Mouse (Mus musculus): ENCODE data around the gene Gm17727.
"Not testable (repeated sequence)": the region's sequence is repeated elsewhere in the genome, so short reads cannot be mapped to it uniquely, and the experiment has no call there.

The Gm17727 gene

DNA sequence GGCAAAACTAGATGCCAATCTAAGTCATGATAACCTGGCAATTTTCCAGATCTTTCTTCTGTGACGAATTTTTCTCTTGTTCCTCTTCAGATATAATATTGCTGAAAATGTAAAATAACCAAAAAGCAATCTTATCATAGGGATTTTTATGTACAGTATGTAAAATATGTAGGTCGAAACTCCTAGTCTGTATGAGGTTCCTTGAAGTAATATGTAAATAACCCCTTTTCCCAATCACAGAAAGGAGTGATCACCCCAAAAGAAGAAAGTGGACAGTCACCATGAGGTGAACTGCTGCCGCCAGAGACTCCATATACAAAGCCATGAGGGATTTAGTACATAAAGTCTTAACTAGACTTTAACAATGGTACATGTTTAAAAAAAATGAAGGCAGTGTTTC, at the start of gene Gm17727:
Gm17727 (minus strand) TSS at position 101 of the 400 bp plus-strand sequence.
- no peak for DNase-seq

DNA sequence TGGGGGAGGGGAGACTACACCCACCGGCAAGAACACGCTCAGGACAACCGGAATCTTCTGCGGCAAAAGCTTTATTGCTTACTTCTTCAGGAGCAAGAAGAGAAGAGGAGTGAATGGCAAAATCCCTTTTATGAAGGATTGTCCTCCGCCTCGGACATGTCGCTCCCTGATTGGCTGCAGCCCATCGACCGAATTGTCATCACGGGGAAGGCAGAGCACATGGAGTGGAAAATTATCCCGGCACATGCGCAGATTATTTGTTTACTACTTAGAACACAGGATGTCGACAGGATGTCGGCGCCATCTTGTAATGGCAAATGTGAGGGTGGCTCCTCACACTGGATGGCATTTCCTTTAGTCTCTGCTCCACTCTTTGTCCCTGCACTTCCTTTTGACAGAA, 40.0 kb upstream of the Gm17727 start:
- not testable (repeated sequence) for DNase-seq

GRCm38 (mm10) chr9:35798146-35798545, 20.2 kb upstream of the Gm17727 start:
- DNase-seq = no peak

- DNase-seq = no peak
Measured at GRCm38 (mm10) chr9:35790001-35790400, 12.1 kb upstream of the Gm17727 start, which contains the start of the genes Gm27235 and D730048I06Rik. Gm27235 (minus strand) TSS chr9:35790101. D730048I06Rik (minus strand) TSS chr9:35790112.

DNA sequence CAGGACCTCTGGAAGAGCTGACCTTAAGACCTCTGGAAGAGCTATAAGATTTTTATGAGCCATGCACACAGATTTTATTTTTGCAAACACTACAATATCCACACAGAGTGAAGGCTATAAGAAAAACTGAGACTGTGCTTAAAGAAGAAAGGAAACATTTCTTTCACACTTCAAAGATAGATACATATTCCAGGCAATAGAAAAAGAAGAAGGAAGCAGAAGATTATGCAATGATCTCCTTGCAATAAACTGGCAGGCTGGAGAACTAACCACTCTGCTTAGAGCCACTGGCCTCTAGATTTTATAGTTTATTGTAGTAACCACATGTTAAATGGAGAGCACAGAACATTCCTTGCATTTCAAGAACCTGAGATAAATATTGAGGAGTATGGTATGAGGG, 21.1 kb downstream of the Gm17727 start:
- no peak for DNase-seq

DNA sequence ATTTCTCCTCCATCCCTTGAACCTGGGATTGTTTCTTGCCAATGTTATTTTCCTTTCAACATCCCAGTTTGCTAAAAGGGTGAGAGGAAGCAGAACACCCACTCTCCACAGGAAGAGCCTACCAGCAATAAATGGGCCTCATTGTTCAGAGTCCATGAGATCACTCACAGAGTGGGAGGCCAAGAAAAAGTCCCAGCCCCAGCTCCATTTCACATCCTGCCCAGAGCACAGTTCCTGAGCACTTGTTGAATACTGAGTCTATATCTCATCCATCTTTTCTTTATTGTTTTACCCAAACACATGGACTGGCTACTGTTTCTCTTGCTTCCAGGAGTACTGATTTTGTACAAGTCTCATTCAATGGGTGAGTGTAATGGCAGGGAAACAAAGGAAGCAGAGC, 37.2 kb downstream of the Gm17727 start, which contains the start of gene Gm17677:
Gm17677 (plus strand) TSS at position 301 of the 400 bp plus-strand sequence.
- DNase-seq = no peak

All from right cerebral cortex, postnatal 25 days (tissue).